Mouse (Mus musculus) heart, embryonic 12.5 days (tissue): ENCODE results near the gene Tns2. TPM values are rescaled to one million over a fixed set of nuclear protein-coding genes. Genes with fewer than 3 reads are reported as not detected.

Experiments
- ATAC-seq: fragments of 200-750 bp; cut with Nextera tagmentation; 2 replicates; pipeline ENCODE4 v1.8.0; 2017; ENCODE audit warnings: moderate TSS enrichment, moderate library complexity; ENCODE audit not compliant: insufficient number of reproducible peaks, low FRiP score
- H3K27ac ChIP-seq: fragments of 300-500 bp; sonication (generic); 2 replicates; pipeline ENCODE4 v1.5.1; 2016; ENCODE audit warnings: mild to moderate bottlenecking, moderate library complexity; ENCODE audit not compliant: poor library complexity, severe bottlenecking
- H3K27me3 ChIP-seq: fragments of 300-500 bp; sonication (generic); replicated peaks from 2 replicates; pipeline ENCODE4 v1.6.1; 2016; ENCODE audit warnings: mild to moderate bottlenecking, moderate library complexity
- H3K36me3 ChIP-seq: fragments of 300-500 bp; sonication (generic); 2 replicates; pipeline ENCODE4 v1.6.1; 2016; ENCODE audit warnings: mild to moderate bottlenecking, moderate library complexity
- H3K4me1 ChIP-seq: fragments of 300-500 bp; sonication (generic); replicated peaks from 2 replicates; pipeline ENCODE4 v1.6.1; 2016; ENCODE audit warnings: mild to moderate bottlenecking
- H3K4me2 ChIP-seq: fragments of 300-500 bp; sonication (generic); 2 replicates; pipeline ENCODE4 v1.6.1; 2016; ENCODE audit warnings: mild to moderate bottlenecking, moderate library complexity
- H3K4me3 ChIP-seq: fragments of 300-500 bp; sonication (generic); 2 replicates; pipeline ENCODE4 v1.5.1; 2016; ENCODE audit warnings: mild to moderate bottlenecking
- H3K9ac ChIP-seq: fragments of 300-500 bp; sonication (generic); 2 replicates; pipeline ENCODE4 v1.6.1; 2016; ENCODE audit warnings: mild to moderate bottlenecking, moderate library complexity
- H3K9me3 ChIP-seq: fragments of 300-500 bp; sonication (generic); replicated peaks from 2 replicates; pipeline ENCODE4 v1.6.1; 2016; ENCODE audit warnings: mild to moderate bottlenecking, moderate library complexity
- WGBS: fragments of 180-500 bp; shearing (Covaris S2); methylation state at CpG from one replicate; pipeline ENCODE4 v1.1.7; 2016; 5-methylcytosine and 5-hydroxymethylcytosine counted together
- polyA plus RNA-seq: library from polyadenylated mRNA; unstranded; fragments of >200 nt; fragmentation: Nextera tagmentation; extraction: Ambion mirVana; gene quantifications from 2 replicates; pipeline ENCODE4 v1.2.1, GENCODE M21; 2016

Gene Tns2
- 35.3 and 38.7 TPM in 2 replicates for polyA plus RNA-seq

- Histone ChIP-seq H3K27ac (peak within 1 kb of the TSS; percentile 94), H3K4me3 (peak within 1 kb of the TSS; percentile 52), H3K4me2 (peak within 1 kb of the TSS; percentile 77), H3K4me1 (peaks cover 79% of the 10 kb centered on the region), H3K9me3 (no peaks in the 10 kb centered on the region), H3K36me3 (peaks cover 27% of the 10 kb centered on the region), H3K9ac (peak within 1 kb of the TSS; percentile 75), H3K27me3 (no peaks in the 10 kb centered on the region)
- WGBS = under 1% methylated on average over 78 of the region's 82 CpGs
- ATAC-seq = peak; percentile 70
Measured at GRCm38 (mm10) chr15:102100161-102100981, at the start of gene Tns2. Tns2 (plus strand) TSS chr15:102100413.

- Histone ChIP-seq H3K4me3 (peak overlapping the region; percentile 52), H3K9ac (peak overlapping the region; percentile 72), H3K4me2 (peak overlapping the region; percentile 83), H3K27me3 (no peaks in the 10 kb centered on the region), H3K4me1 (no peaks in the 10 kb centered on the region), H3K9me3 (no peaks in the 10 kb centered on the region), H3K36me3 (no peaks in the 10 kb centered on the region), H3K27ac (no peak overlapping the region)
- WGBS = under 1% methylated on average over 27 of the region's 33 CpGs
- 0 out of 2 replicates have a peak, but pooled peaks have one; percentile 51 for ATAC-seq
Measured at GRCm38 (mm10) chr15:102051920-102052683, 48.1 kb upstream of the Tns2 start.

GRCm38 (mm10) chr15:102056495-102057174, 43.6 kb upstream of the Tns2 start:
- H3K4me3 ChIP-seq = no peak overlapping the region
- no peak overlapping the region for H3K9ac ChIP-seq
- ATAC-seq = no peak
- no peaks in the 10 kb centered on the region for H3K36me3 ChIP-seq
- WGBS = 83% methylated on average over 15 of the region's 15 CpGs
- H3K4me2 ChIP-seq = no peak overlapping the region
- H3K9me3 ChIP-seq = no peaks in the 10 kb centered on the region
- 0 out of 2 replicates have a peak, but pooled peaks cover under 1% of the 10 kb centered on the region for H3K4me1 ChIP-seq
- no peak overlapping the region for H3K27ac ChIP-seq
- H3K27me3 ChIP-seq = no peaks in the 10 kb centered on the region; the same call in 1 of the 2 replicates

GRCm38 (mm10) chr15:102065661-102066325, 34.4 kb upstream of the Tns2 start:
- no peak overlapping the region for H3K4me2 ChIP-seq
- no peak overlapping the region for H3K4me3 ChIP-seq
- peak; percentile 58 for ATAC-seq
- no peaks in the 10 kb centered on the region for H3K9me3 ChIP-seq
- no peak overlapping the region for H3K27ac ChIP-seq
- no peak overlapping the region for H3K9ac ChIP-seq
- peaks cover 19% of the 10 kb centered on the region for H3K27me3 ChIP-seq
- no peaks in the 10 kb centered on the region for H3K36me3 ChIP-seq
- peaks cover 22% of the 10 kb centered on the region for H3K4me1 ChIP-seq
- WGBS = 3% methylated on average over 20 of the region's 20 CpGs

- no peak overlapping the region for H3K4me2 ChIP-seq
- 74% methylated on average over 13 of the region's 13 CpGs for WGBS
- no peak overlapping the region for H3K4me3 ChIP-seq
- no peaks in the 10 kb centered on the region for H3K9me3 ChIP-seq
- no peak overlapping the region for H3K9ac ChIP-seq
- peaks cover 11% of the 10 kb centered on the region for H3K4me1 ChIP-seq
- H3K36me3 ChIP-seq = no peaks in the 10 kb centered on the region
- peaks cover 19% of the 10 kb centered on the region for H3K27me3 ChIP-seq
- ATAC-seq = no peak
- no peak overlapping the region for H3K27ac ChIP-seq
Measured at GRCm38 (mm10) chr15:102070476-102071467, 29.4 kb upstream of the Tns2 start.

- Histone ChIP-seq H3K27ac (no peak overlapping the region), H3K9ac (no peak overlapping the region)
- peak; percentile 10; the same call in 1 of the 2 replicates for ATAC-seq
Measured at GRCm38 (mm10) chr15:102072963-102073558, 27.2 kb upstream of the Tns2 start.

GRCm38 (mm10) chr15:102073559-102074069, 26.6 kb upstream of the Tns2 start, which contains the start of gene Eif4b:
Eif4b (plus strand) TSS chr15:102073773.
- Histone ChIP-seq H3K4me1 (peaks cover 15% of the 10 kb centered on the region), H3K27ac (peak within 1 kb of the TSS; percentile 94), H3K36me3 (no peaks in the 10 kb centered on the region), H3K4me2 (peak within 1 kb of the TSS; percentile 97), H3K27me3 (no peaks in the 10 kb centered on the region), H3K4me3 (peak within 1 kb of the TSS; percentile 99), H3K9ac (peak within 1 kb of the TSS; percentile 100), H3K9me3 (no peaks in the 10 kb centered on the region)
- peak; percentile 96 for ATAC-seq
- under 1% methylated on average over 58 of the region's 58 CpGs for WGBS

More at GRCm38 (mm10) chr15:102072963-102073558, 27.2 kb upstream of the Tns2 start:
- peak overlapping the region; percentile 50 for H3K4me2 ChIP-seq
- peaks cover 15% of the 10 kb centered on the region for H3K4me1 ChIP-seq
- peak overlapping the region; percentile 99 for H3K4me3 ChIP-seq
- 15% methylated on average over 6 of the region's 6 CpGs for WGBS
- no peaks in the 10 kb centered on the region for H3K27me3 ChIP-seq
- H3K36me3 ChIP-seq = no peaks in the 10 kb centered on the region
- no peaks in the 10 kb centered on the region for H3K9me3 ChIP-seq

GRCm38 (mm10) chr15:102074070-102074731, 26.0 kb upstream of the Tns2 start:
- peak overlapping the region; percentile 97 for H3K4me2 ChIP-seq
- peak overlapping the region; percentile 100 for H3K9ac ChIP-seq
- H3K9me3 ChIP-seq = no peaks in the 10 kb centered on the region
- peak overlapping the region; percentile 94 for H3K27ac ChIP-seq
- H3K4me3 ChIP-seq = peak overlapping the region; percentile 99
- ATAC-seq = peak; percentile 43
- peaks cover 15% of the 10 kb centered on the region for H3K4me1 ChIP-seq
- H3K27me3 ChIP-seq = no peaks in the 10 kb centered on the region
- under 1% methylated on average over 57 of the region's 57 CpGs for WGBS
- no peaks in the 10 kb centered on the region for H3K36me3 ChIP-seq
